Mouse (Mus musculus) adipocyte (in vitro differentiated cells): ENCODE results near the gene Nrsn2.

ENCODE experiments used
- DNase-seq: peaks from one replicate; pipeline ENCODE4 v3.0.0-alpha.2; 2016; ENCODE audit warnings: low spot score

Gene Nrsn2

GRCm38 (mm10) chr2:152376345-152376741 lies at the start of gene Nrsn2:
Nrsn2 (minus strand) TSS chr2:152376638.
- no peak for DNase-seq

GRCm38 (mm10) chr2:152415786-152416185 lies 39.3 kb upstream of the Nrsn2 start:
- no peak for DNase-seq

GRCm38 (mm10) chr2:152415287-152415686 lies 38.8 kb upstream of the Nrsn2 start, which contains the start of gene 6820408C15Rik:
6820408C15Rik (plus strand) TSS chr2:152415587.
- no peak for DNase-seq

GRCm38 (mm10) chr2:152414591-152415165 lies 38.2 kb upstream of the Nrsn2 start, which contains the start of gene Zcchc3:
Zcchc3 (minus strand) TSS chr2:152415027.
- DNase-seq, result peak; percentile 35

GRCm38 (mm10) chr2:152413765-152414584 lies 37.5 kb upstream of the Nrsn2 start:
- no peak for DNase-seq

DNA sequence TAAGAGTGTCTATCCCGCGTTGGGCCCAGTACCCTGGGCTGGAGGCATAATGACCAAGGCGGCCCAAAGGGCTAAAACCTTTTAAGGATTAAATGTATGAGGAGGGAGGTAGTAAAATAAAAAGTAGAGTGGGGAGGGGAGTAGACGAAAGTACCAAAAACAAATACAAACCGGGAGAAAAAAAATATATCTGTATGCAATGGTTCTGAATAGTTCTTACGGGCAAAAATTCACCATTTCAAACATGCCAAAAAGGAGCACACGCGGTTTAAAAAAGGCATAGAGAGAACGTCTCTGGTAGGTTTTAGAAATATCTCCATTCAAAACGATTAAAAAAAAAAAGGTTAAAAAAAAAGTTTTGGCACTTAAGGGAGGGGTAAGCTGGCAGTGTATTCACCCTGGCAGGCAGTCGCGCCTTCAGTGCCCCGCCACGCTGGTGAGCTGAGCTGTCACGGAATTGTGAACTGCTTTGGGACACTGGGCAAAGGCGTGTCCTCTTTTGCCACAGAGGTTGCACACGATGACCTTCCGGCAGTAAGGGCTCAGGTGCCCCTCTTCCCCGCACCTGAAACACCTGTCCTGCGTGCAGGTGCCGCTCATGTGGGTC lies 36.8 kb upstream of the Nrsn2 start:
- no peak for DNase-seq

- DNase-seq, result no peak
Observed at GRCm38 (mm10) chr2:152412526-152413157, 36.2 kb upstream of the Nrsn2 start.

DNA sequence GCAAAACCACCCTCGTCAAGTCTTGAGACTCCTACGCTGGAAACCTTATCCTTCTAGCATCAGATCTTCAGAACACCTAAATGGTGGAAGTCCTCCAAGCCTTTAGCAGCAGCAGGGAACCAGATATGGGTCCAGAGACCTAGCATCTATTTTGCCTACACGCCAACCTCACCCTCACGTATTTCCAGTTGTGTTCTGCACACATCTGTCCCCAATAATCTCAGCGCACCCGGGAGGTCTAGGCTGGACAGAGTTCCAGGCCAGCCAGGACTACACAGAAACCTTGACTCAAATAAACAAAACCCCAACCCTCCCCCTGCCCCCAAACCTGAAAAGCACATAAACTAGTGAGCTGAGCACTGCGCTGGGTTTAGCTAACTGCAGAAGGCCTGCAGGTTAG lies 35.0 kb upstream of the Nrsn2 start:
- no peak for DNase-seq

DNA sequence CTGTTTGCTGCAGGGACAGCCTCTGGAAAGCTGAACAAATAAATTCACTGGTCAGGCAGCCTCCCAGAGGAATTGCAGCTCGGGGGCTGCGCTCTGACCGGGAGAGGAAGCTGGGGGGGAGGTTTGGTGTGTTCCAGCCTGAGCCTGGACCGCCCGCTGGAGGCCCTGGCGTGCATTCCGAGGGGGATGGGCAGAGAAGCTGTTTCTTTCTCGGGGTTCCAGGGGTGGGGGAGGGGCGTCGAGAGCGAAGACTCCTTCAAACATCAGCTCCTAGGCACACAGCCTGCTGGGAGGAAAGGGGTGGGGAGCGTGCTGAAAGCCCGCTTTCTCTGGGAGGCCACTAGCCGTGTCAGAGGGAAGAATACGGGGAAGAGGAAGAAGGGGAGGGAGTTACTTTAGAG lies 34.5 kb upstream of the Nrsn2 start:
- DNase-seq, result no peak

GRCm38 (mm10) chr2:152409781-152410180 lies 33.3 kb upstream of the Nrsn2 start:
- DNase-seq, result no peak

DNA sequence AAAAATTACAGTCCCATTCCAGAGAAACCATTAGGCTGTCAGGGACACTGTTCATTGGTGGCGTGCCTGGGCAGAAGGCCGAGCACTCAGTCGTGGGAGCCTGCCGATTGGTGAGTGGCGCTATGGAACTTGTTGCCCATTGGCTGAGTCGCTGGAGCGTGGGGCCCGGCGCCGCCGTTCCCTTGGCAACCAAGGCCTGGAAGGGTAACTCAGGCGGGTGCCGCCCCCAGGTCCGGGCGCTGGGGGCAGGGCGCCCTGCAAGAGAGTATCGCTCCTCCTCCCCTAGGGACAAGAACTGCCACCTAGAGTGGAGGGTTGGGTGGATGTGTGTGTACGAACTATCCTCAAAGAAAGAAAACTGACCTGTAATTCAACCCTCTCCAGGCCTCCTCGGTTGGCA lies 29.7 kb upstream of the Nrsn2 start:
- peak; percentile 89 for DNase-seq

- DNase-seq, result no peak
Observed at GRCm38 (mm10) chr2:152399122-152399542, 22.7 kb upstream of the Nrsn2 start.

- DNase-seq, result peak; percentile 81
Observed at GRCm38 (mm10) chr2:152398691-152399090, 22.3 kb upstream of the Nrsn2 start.

DNA sequence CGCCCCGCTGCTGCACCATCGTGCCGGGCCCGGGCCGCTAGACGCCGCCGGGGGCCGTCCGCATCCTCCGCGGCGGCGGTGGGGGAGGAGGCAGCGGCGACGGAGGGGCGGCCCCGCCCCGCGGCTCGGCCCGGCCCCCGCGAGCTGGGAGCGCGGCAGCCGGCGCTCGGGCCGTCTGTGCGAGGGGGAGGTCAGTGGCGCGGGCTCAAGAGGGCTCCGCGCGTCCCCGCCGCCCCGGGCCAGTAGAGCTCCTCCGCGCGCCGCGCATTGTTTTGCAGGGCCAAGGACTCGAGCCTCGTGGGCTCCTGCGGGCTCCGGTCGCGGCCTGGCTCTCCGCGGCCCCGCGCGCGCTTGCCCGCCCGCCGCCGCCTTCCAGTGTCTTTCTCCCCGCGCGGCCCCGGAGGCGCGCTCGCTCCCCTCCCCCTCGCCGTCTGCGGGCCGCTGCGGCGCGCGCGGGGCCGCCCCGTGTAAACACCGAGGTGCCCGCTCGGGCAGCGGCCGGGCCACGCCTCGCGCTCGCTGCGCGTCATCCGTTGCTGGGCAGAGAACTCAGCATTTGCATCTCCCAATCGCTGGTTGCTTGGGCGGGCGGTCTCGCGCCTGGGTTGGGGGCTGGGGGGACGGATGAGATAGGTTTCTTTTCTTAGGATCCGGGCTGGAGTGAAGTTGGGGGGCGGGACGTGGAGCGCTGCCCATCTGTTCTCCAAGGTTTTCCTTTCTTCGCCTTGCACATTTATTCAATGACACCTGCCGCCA lies 21.4 kb upstream of the Nrsn2 start, which contains the start of gene Sox12:
TSS of gene Sox12 (minus strand) at position 384 of the 756 bp plus-strand sequence.
- peak; percentile 88 for DNase-seq

- DNase-seq, result peak; percentile 73
Observed at GRCm38 (mm10) chr2:152397004-152397589, 20.7 kb upstream of the Nrsn2 start.

DNA sequence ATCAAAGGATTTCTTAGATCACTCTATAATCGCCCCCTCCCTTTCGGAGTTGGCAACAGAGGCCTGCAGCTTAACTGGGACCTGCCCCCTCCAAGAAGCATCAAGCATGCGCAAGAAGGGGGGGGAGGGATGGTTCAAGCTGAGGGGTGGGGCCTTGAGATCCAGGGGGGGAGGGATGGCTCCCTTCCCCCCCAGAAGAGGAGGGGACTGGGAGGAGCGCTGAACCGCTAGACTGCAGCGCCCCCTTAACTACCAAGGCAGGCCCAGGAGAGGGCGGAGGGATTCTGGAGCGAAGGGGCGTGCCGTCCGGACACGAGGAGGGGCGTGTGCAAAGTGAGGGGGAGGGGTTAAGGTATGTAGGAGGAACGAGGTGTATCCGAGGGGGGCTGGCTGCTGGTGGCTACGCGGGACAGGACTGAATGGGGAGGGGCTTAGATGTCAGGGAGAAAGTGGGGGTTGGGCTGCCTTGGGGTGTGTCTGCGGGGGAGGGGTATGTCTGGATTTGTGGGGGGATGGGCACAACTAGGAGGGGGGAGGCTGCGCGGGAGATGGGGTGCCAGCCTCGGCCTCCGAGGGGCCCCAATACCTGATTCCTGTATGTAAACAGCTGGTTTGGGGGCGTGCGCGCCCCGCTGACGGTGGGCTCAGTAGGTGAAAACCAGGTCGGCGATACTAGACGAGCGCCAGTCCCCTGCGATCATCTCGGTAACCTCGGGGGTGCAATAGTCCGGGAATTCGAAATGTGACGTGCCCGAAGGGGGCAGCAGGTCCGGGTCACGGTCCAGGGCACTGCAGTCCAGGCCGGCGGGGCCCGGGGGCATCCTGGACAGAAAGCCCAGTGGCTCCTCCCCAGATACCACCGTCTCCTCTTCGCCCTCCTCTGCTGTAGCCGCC lies 19.9 kb upstream of the Nrsn2 start:
- DNase-seq, result peak; percentile 78

DNA sequence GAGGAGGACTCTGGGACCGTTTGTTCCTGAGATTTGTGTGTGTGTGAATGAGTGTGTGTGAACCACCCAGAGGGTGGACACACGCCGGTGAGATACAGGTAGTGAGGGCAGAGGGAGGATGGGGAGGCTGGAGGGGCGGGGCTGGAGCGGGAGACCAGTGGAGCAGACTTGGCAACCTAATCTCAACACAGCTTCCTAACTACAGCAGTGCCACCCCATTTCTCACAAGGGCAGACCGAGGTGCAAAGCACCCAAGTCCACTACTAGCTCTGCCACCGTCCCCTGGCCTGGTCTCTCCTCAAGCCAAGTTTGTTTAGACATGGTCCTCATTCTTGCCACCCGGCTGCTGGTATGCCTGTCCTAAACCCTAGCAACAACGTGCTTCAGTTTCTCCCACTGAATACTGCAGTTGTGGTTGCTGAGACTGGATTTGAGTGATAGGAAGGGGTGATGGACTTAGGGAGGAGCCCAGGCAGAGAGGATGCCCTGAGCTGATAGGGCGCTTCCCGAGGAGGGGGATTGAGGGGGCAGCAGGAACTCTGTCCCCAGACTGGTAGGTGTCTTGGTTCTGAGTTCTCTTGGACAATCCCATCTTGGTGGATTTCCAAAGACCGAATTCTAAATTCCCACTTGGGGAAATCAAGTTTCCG lies 19.0 kb upstream of the Nrsn2 start:
- no peak for DNase-seq

- no peak for DNase-seq
Observed at GRCm38 (mm10) chr2:152393225-152394017, 17.0 kb upstream of the Nrsn2 start.

GRCm38 (mm10) chr2:152392786-152393185 lies 16.3 kb upstream of the Nrsn2 start:
- DNase-seq, result peak; percentile 53
